Mouse (Mus musculus) retina, postnatal 7 days (tissue): ENCODE data around the gene Cox17.
"Not testable (repeated sequence)": the region's sequence is repeated elsewhere in the genome, so short reads cannot be mapped to it uniquely, and the experiment has no call there.

Experiments
- DNase-seq: peaks from one replicate; pipeline ENCODE4 v3.0.0-alpha.2; 2012; ENCODE audit warnings: low read depth, low spot score

The Cox17 gene

GRCm38 (mm10) chr16:38346529-38347325 lies at the start of gene Cox17, which contains the start of gene Gm21987:
TSS of gene Cox17 (plus strand) at chr16:38346991.
TSS of gene Gm21987 (plus strand) at chr16:38347040.
- DNase-seq: peak; percentile 87

DNA sequence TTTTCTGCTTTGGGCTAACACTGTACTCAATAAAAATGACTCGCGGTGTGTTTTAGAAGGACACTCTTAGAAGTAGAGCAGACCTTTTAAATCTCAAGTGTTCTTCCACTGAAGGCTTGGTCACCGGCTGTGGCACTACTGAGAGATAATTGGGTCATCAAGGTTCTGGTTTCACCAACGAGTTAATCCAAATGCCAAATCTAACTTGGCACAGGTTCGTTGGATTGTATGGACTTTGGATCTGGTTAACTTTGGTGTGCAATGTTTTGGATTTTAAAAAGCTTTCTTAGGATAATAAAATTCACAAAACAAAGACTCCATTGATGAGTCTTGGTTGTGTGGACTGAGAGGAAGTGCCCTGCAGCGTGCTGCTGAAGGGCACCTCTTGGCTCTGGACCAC lies 48.4 kb upstream of the Cox17 start:
- no peak for DNase-seq

DNA sequence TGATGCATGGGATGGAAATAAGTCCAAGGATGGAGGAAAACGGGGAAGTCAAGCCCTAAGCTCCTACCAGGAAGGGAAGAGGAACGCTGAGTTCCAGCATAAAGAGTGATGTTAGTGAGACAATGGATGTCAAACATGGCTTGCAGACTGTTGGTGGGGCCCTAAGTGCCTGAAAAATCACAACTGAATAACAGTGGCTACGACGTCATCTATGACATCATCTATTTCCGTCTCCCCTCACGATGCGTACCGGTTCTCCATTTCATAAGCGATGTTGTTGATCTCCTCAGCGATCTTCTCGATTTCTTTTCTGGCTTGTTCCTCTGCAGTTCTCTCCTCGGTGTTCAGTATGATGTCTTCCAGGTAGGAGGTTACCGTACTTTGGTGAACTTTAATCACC lies 44.4 kb upstream of the Cox17 start:
- no peak for DNase-seq

DNA sequence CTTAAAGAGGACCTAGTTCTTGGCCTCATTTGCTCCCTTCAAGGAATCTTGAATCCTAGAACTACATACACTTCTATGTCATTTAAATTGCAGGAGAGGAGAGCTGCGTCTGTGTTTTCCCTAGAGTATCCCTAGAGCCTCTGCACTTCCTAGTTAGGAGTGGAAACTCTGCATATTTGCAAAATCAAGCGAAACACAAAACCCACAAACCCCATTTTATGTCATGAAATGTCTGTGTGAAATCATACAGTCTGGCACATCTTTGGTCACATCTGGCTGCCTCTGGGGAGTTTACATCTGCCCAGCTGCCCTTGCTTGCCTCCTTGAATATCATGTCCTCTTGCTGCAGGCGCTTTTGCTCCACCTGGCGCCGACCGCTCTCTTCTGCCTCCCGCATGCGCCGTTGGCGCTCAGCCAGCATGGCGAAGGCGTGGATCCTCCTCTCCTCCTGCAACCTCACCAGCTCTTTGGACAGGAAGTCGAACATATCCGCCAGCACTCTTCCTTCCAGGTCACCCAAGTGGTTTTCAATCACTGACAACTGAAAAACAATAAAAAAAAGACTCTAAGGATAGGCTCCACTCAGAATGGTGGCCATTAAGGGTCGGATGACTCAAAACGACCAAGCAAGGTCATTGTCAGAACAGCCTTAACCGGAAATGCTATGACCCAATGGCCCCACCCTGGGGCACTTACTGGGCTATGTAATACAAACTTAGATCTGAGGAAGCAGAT lies 42.2 kb upstream of the Cox17 start:
- DNase-seq: no peak

GRCm38 (mm10) chr16:38306571-38307220 lies 40.1 kb upstream of the Cox17 start:
- no peak for DNase-seq

DNA sequence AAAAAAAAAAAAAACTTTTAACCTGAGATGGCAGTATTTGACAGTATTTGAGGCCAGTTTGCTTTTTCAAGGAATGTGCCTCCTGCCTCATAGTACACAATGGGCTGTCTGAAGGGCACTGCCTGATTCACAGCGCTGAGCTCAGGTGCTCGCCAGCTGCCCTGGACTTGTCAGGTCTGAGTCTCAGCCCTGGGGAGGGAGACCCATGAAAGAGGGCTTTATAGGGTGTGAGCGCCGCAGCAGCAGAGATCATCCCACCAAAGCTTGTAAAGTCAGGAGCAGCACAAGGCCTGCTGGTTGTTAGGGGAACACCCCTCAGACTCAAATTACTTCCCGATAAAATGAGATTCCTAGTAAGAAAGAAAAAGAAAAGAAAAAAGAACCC lies 39.6 kb upstream of the Cox17 start:
- DNase-seq: no peak

GRCm38 (mm10) chr16:38307651-38308050 lies 39.1 kb upstream of the Cox17 start:
- no peak for DNase-seq

GRCm38 (mm10) chr16:38308195-38308594 lies 38.6 kb upstream of the Cox17 start:
- DNase-seq: no peak

DNA sequence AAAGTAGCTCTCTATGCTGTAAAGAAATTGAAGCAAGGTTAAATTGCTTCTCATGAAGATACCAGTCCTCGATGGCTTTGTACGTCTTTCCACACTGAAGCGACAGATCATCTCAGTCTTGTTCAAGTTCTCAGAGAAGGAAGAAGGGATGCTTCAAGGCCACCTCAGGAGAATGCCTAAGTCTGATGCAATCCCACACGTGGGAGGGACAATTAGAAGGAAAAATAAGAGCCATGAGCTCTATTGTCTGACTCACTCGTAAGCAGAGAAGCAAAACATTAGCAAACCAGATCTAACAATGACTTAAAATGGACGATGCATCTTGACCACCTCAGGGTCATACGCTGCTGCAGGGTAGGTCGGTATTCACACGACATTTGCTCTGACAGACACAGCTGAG lies 28.3 kb upstream of the Cox17 start:
- no peak for DNase-seq

- no peak for DNase-seq
These were observed 27.7 kb upstream of the Cox17 start for GRCm38 (mm10) chr16:38319087-38319486.

DNA sequence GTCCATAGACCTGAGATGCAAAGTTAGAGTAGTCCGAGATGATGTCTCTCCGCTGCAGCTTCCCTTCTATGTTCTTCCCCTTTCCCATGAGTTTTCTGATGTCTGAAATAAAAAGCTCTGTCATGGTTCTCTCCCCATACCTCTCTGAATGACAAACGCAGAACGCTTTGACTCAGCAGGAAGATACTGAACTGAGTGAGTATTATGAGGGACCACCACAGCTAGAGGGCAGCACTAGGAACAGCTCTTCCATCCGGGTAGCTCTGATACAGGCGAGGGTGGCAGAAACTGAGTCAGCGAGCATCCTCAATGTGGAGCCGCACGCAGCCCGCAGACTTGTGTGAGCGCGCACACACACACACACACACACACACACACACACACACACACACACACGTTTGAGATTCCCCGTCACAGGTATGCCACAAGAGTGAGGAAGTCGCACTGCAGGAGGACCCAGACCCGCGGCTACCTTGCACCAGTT lies 25.3 kb upstream of the Cox17 start:
- DNase-seq: peak; percentile 25

GRCm38 (mm10) chr16:38324311-38324710 lies 22.5 kb upstream of the Cox17 start:
- no peak for DNase-seq

- no peak for DNase-seq
These were observed 19.9 kb upstream of the Cox17 start for GRCm38 (mm10) chr16:38326778-38327397.

- no peak for DNase-seq
These were observed 17.5 kb upstream of the Cox17 start for GRCm38 (mm10) chr16:38329340-38329739.

GRCm38 (mm10) chr16:38334431-38334830 lies 12.4 kb upstream of the Cox17 start:
- DNase-seq: no peak

DNA sequence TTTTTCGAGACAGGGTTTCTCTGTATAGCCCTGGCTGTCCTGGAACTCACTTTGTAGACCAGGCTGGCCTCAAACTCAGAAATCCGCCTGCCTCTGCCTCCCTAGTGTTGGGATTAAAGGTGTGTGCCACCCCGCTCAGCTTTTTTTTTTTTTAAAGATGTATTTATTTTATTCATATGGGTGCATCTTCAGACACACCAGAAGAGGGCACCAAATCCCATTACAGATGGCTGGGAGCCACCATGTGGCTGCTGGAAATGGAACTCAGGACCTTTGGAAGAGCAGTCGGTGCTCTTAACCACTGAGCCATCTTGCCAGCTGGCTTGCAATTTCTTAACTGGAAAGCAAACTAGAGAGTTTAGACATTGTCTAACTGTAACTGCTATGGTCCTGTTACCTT lies 8.7 kb upstream of the Cox17 start:
- not testable (repeated sequence) for DNase-seq

DNA sequence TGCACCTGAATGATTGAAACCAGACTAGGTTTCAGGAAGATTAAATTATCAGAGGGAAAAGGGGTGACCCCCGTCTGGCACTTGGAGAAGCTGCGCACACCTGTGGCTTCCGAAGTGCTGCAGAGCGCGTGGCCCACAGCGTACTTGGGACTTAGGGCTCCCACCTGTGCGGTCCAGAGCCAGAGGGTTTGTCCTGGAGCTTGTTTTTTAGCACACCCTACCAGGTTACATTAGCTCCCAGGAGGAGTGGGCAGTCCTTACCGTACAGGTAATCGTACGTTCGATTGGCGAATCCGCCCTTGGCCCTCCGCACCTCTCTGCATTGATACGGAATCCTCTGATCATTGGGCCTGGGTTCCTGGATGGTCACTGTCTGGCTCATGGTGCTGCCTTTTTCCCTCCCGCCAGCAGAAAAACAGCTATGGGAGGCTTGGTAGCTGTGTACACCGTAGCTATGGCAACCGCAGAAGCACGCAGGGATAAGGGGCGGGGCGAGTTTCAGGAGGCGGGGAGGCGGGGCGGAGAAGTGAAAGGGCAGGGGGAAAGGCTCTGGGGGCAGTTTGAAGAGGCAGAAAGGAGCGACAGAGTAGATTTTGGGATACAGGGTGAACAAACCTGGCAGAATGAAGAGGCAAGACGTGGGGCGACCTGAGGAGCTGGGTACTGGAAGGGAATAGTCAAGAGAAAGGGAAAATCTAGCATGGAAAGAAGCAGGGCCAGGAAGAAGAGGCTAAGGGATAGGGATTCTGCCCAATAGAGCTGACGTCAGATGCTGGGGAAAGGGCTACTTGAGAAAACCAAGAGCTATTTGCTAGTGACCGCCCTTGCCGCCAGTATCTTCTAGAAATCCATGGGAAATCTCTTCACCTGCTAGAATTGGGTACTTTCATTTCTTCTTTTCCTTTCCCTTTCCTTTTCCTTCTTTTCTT lies 5.1 kb upstream of the Cox17 start, which contains the start of gene Maats1:
Gene Maats1, minus strand, starts transcription at position 748 of the 929 bp plus-strand sequence.
- DNase-seq: peak; percentile 34

GRCm38 (mm10) chr16:38344941-38345725 lies 1.7 kb upstream of the Cox17 start:
- peak; percentile 36 for DNase-seq

- DNase-seq: no peak
These were observed 797 bp downstream of the Cox17 start for GRCm38 (mm10) chr16:38347588-38347987.
